Comparison of ENCODE assay signal across 19 mouse cellular contexts in genomic region chr11:89841853-89842252, GRCm38 (mm10).
DNase-seq lines count a peak whose midpoint lies in the region; ATAC-seq and TF ChIP-seq lines count a peak whose summit lies in the region.
"Had no signal": no experiment of that assay in that cellular context is flagged by ENCODE, and none has a peak within 500 bp of the region (broad histone marks: within the 10 kb centered on the region; RNA-seq: fewer than 3 reads in every experiment).

No protein-coding gene starts in this region.

- H3K4me1 ChIP-seq in hindbrain, embryonic 16.5 days (ENCODE audit: control insufficient read depth, insufficient read depth, low read depth, low read length) = peaks cover 4% of the 10 kb centered on the region; the same call in 1 of the 2 replicates
- H3K4me1 ChIP-seq in hindbrain, embryonic 10.5 days (replicated peaks) = peaks cover 16% of the 10 kb centered on the region
- H3K4me1 ChIP-seq in midbrain, postnatal 0 days (ENCODE audit: insufficient read depth, low read length) = no peaks in the 10 kb centered on the region
- H3K4me1 ChIP-seq in midbrain, embryonic 15.5 days = no peaks in the 10 kb centered on the region
- H3K4me1 ChIP-seq in neural tube, embryonic 14.5 days (ENCODE audit: control insufficient read depth, insufficient read depth, low read length) = 0 out of 2 replicates have a peak, but pooled peaks cover 5% of the 10 kb centered on the region

- no peak overlapping the region for H3K27ac ChIP-seq in hindbrain, embryonic 16.5 days (ENCODE audit: low read depth, low read length)
- H3K27ac ChIP-seq in hindbrain, embryonic 10.5 days = no peak overlapping the region
- H3K27ac ChIP-seq in midbrain, postnatal 0 days (ENCODE audit: low read depth, low read length) = no peak overlapping the region
- no peak overlapping the region for H3K27ac ChIP-seq in midbrain, embryonic 15.5 days
- H3K27ac ChIP-seq in neural tube, embryonic 14.5 days (ENCODE audit: low read depth, low read length) = no peak overlapping the region
- H3K27ac ChIP-seq: embryonic facial prominence, embryonic 12.5 days; forebrain, embryonic 12.5 days; gastrocnemius, adult 2 months; heart, embryonic 13.5 days had no signal

- H3K27me3 ChIP-seq in hindbrain, embryonic 16.5 days (replicated peaks; ENCODE audit: control insufficient read depth, insufficient read depth, low read length) = no peaks in the 10 kb centered on the region
- no peaks in the 10 kb centered on the region for H3K27me3 ChIP-seq in hindbrain, embryonic 10.5 days (ENCODE audit: insufficient read depth, poor library complexity, severe bottlenecking)
- H3K27me3 ChIP-seq in midbrain, postnatal 0 days (ENCODE audit: insufficient read depth, low read length) = no peaks in the 10 kb centered on the region
- no peaks in the 10 kb centered on the region for H3K27me3 ChIP-seq in midbrain, embryonic 15.5 days (replicated peaks)
- H3K27me3 ChIP-seq in neural tube, embryonic 14.5 days (ENCODE audit: control insufficient read depth, insufficient read depth, low read length) = no peaks in the 10 kb centered on the region
- H3K27me3 ChIP-seq: embryonic facial prominence, embryonic 12.5 days; forebrain, embryonic 12.5 days; heart, embryonic 13.5 days had no signal

- ATAC-seq in hindbrain, embryonic 16.5 days = peak; percentile 76
- no peak for ATAC-seq in midbrain, postnatal 0 days (ENCODE audit: low FRiP score)
- ATAC-seq in midbrain, embryonic 15.5 days (replicated peaks) = no peak
- peak; percentile 28; the same call in 1 of the 2 replicates for ATAC-seq in neural tube, embryonic 14.5 days (ENCODE audit: low read depth)
- ATAC-seq in erythroblast, adult 5-6 weeks (replicated peaks; ENCODE audit: low FRiP score, poor library complexity, severe bottlenecking) = no peak
- ATAC-seq: intestine, postnatal 0 days had no signal

- H3K36me3 ChIP-seq in hindbrain, embryonic 16.5 days (ENCODE audit: control insufficient read depth, insufficient read depth, low read length) = no peaks in the 10 kb centered on the region
- no peaks in the 10 kb centered on the region for H3K36me3 ChIP-seq in hindbrain, embryonic 10.5 days
- no peaks in the 10 kb centered on the region for H3K36me3 ChIP-seq in midbrain, postnatal 0 days (ENCODE audit: insufficient read depth, low read length)
- no peaks in the 10 kb centered on the region for H3K36me3 ChIP-seq in midbrain, embryonic 15.5 days (replicated peaks)
- no peaks in the 10 kb centered on the region for H3K36me3 ChIP-seq in neural tube, embryonic 14.5 days (ENCODE audit: control insufficient read depth, insufficient read depth, low read length)
- H3K36me3 ChIP-seq: embryonic facial prominence, embryonic 12.5 days; forebrain, embryonic 12.5 days; G1E; heart, embryonic 13.5 days had no signal

- H3K9me3 ChIP-seq in hindbrain, embryonic 16.5 days (ENCODE audit: control insufficient read depth, low read length) = no peaks in the 10 kb centered on the region
- H3K9me3 ChIP-seq in hindbrain, embryonic 10.5 days = no peaks in the 10 kb centered on the region
- H3K9me3 ChIP-seq in midbrain, postnatal 0 days (ENCODE audit: low read length) = no peaks in the 10 kb centered on the region
- no peaks in the 10 kb centered on the region for H3K9me3 ChIP-seq in midbrain, embryonic 15.5 days
- H3K9me3 ChIP-seq in neural tube, embryonic 14.5 days (ENCODE audit: control insufficient read depth, low read length) = no peaks in the 10 kb centered on the region
- H3K9me3 ChIP-seq: embryonic facial prominence, embryonic 12.5 days; forebrain, embryonic 12.5 days; G1E; heart, embryonic 13.5 days had no signal

- DNase-seq in hindbrain, embryonic 10.5 days (ENCODE audit: low spot score) = no peak
- peak; percentile 45 for DNase-seq in midbrain, postnatal 0 days (ENCODE audit: low spot score)
- peak; percentile 32 for DNase-seq in R1 (ENCODE audit: low read depth, low spot score)
- DNase-seq: adrenal gland, postnatal 10 days; cerebellum, adult 11-12 months; cerebellum, adult 9-10 months; cerebellum, postnatal 25 days; gastrocnemius, adult 2 months; gastrocnemius, postnatal 36 days; heart, postnatal 36 days had no signal

- no peak overlapping the region for H3K4me2 ChIP-seq in hindbrain, embryonic 16.5 days (ENCODE audit: low read length)
- no peak overlapping the region for H3K4me2 ChIP-seq in midbrain, postnatal 0 days (ENCODE audit: low read depth, low read length, poor library complexity, severe bottlenecking)
- H3K4me2 ChIP-seq in midbrain, embryonic 15.5 days = no peak overlapping the region
- H3K4me2 ChIP-seq in neural tube, embryonic 14.5 days (ENCODE audit: low read depth, low read length) = no peak overlapping the region
- H3K4me2 ChIP-seq: embryonic facial prominence, embryonic 12.5 days; forebrain, embryonic 12.5 days; heart, embryonic 13.5 days had no signal

- no peak for TF ChIP-seq CTCF in midbrain, postnatal 0 days (IDR thresholded peaks at IDR 0.05)

- H3K9ac ChIP-seq in hindbrain, embryonic 16.5 days (ENCODE audit: low read depth, low read length) = no peak overlapping the region
- no peak overlapping the region for H3K9ac ChIP-seq in midbrain, postnatal 0 days (replicated peaks; ENCODE audit: low read length, poor library complexity, severe bottlenecking)
- H3K9ac ChIP-seq in midbrain, embryonic 15.5 days = no peak overlapping the region
- no peak overlapping the region for H3K9ac ChIP-seq in neural tube, embryonic 14.5 days (replicated peaks; ENCODE audit: low read depth, low read length)
- H3K9ac ChIP-seq: embryonic facial prominence, embryonic 12.5 days; forebrain, embryonic 12.5 days; heart, embryonic 13.5 days had no signal

- H3K4me3 ChIP-seq in hindbrain, embryonic 16.5 days (ENCODE audit: low read length) = no peak overlapping the region
- no peak overlapping the region for H3K4me3 ChIP-seq in hindbrain, embryonic 10.5 days
- H3K4me3 ChIP-seq in midbrain, postnatal 0 days (ENCODE audit: low read depth, low read length) = no peak overlapping the region
- no peak overlapping the region for H3K4me3 ChIP-seq in midbrain, embryonic 15.5 days
- H3K4me3 ChIP-seq in neural tube, embryonic 14.5 days (ENCODE audit: low read depth, low read length) = no peak overlapping the region
- H3K4me3 ChIP-seq: embryonic facial prominence, embryonic 12.5 days; forebrain, embryonic 12.5 days; gastrocnemius, adult 2 months; heart, embryonic 13.5 days had no signal

Comparison
In these comparisons a context has a peak if more than half of its experiments do, and no peak if none do; other contexts are left out.
1. ATAC-seq: peak in hindbrain, embryonic 16.5 days (single experiment) and neural tube, embryonic 14.5 days (single experiment); none in midbrain, postnatal 0 days (single experiment), midbrain, embryonic 15.5 days (single experiment) and erythroblast, adult 5-6 weeks (single experiment).